Comparison of ENCODE assay signal across 10 mouse cellular contexts in genomic region chr15:42056772-42057171, GRCm38 (mm10).
DNase-seq lines count a peak whose midpoint lies in the region; ATAC-seq lines count a peak whose summit lies in the region.
"Had no signal": no experiment of that assay in that cellular context is flagged by ENCODE, and none has a peak within 500 bp of the region (broad histone marks: within the 10 kb centered on the region; RNA-seq: fewer than 3 reads in every experiment).

No protein-coding gene starts in this region.

- H3K4me2 ChIP-seq in midbrain, embryonic 15.5 days: no peak overlapping the region
- H3K4me2 ChIP-seq: hindbrain, embryonic 15.5 days had no signal

- H3K27ac ChIP-seq in limb, embryonic 10.5 days: no peak overlapping the region
- H3K27ac ChIP-seq in midbrain, embryonic 15.5 days: no peak overlapping the region
- H3K27ac ChIP-seq: hindbrain, embryonic 15.5 days had no signal

- H3K9ac ChIP-seq in midbrain, embryonic 15.5 days: no peak overlapping the region
- H3K9ac ChIP-seq: hindbrain, embryonic 15.5 days had no signal

- H3K36me3 ChIP-seq in limb, embryonic 10.5 days: no peaks in the 10 kb centered on the region
- no peaks in the 10 kb centered on the region for H3K36me3 ChIP-seq in midbrain, embryonic 15.5 days (replicated peaks)
- H3K36me3 ChIP-seq: hindbrain, embryonic 15.5 days had no signal

- no peaks in the 10 kb centered on the region for H3K27me3 ChIP-seq in limb, embryonic 10.5 days (ENCODE audit: low read depth, poor library complexity, severe bottlenecking)
- H3K27me3 ChIP-seq in midbrain, embryonic 15.5 days (replicated peaks): no peaks in the 10 kb centered on the region
- H3K27me3 ChIP-seq: hindbrain, embryonic 15.5 days; megakaryocyte, embryonic 14.5 days had no signal

- WGBS in limb, embryonic 10.5 days: 41% methylated on average over 3 of the region's 3 CpGs
- 77% methylated on average over 3 of the region's 3 CpGs for WGBS in midbrain, embryonic 15.5 days

- no peaks in the 10 kb centered on the region for H3K9me3 ChIP-seq in limb, embryonic 10.5 days (replicated peaks)
- no peaks in the 10 kb centered on the region for H3K9me3 ChIP-seq in midbrain, embryonic 15.5 days
- H3K9me3 ChIP-seq: hindbrain, embryonic 15.5 days; megakaryocyte, embryonic 14.5 days had no signal

- ATAC-seq in midbrain, embryonic 15.5 days (replicated peaks): no peak

- no peak overlapping the region for H3K4me3 ChIP-seq in limb, embryonic 10.5 days
- no peak overlapping the region for H3K4me3 ChIP-seq in midbrain, embryonic 15.5 days
- H3K4me3 ChIP-seq: hindbrain, embryonic 15.5 days; megakaryocyte, embryonic 14.5 days had no signal

- DNase-seq in embryo, embryonic 10 days (ENCODE audit: low spot score): peak; percentile 25
- DNase-seq in embryo, embryonic 9.5 days (ENCODE audit: extremely low spot score): no peak
- DNase-seq in urinary bladder, postnatal 25 days (ENCODE audit: low spot score): peak; percentile 4
- no peak for DNase-seq in urinary bladder, postnatal 10 days (ENCODE audit: low spot score)
- peak; percentile 49 for DNase-seq in limb, embryonic 10.5 days (ENCODE audit: low spot score)
- no peak for DNase-seq in spleen, postnatal 36 days (ENCODE audit: low spot score in 2 of 2)
- no peak for DNase-seq in B cell, adult 2 months

- H3K4me1 ChIP-seq in limb, embryonic 10.5 days: peaks cover 7% of the 10 kb centered on the region; the same call in 1 of the 2 replicates
- no peaks in the 10 kb centered on the region for H3K4me1 ChIP-seq in midbrain, embryonic 15.5 days
- H3K4me1 ChIP-seq: hindbrain, embryonic 15.5 days; megakaryocyte, embryonic 14.5 days had no signal

Comparison
In these comparisons a context has a peak if more than half of its experiments do, and no peak if none do; other contexts are left out.
1. DNase-seq: peak in embryo, embryonic 10 days (single experiment), urinary bladder, postnatal 25 days (single experiment) and limb, embryonic 10.5 days (single experiment); none in embryo, embryonic 9.5 days (single experiment), urinary bladder, postnatal 10 days (single experiment), spleen, postnatal 36 days (0 of 2) and B cell, adult 2 months (0 of 2).